Mouse (Mus musculus) liver, adult 2 months (tissue): Measurements from ENCODE around the gene Igsf3. TPM values are rescaled to one million over a fixed set of nuclear protein-coding genes. Genes with fewer than 3 reads are reported as not detected.

Source experiments
- DNase-seq: peaks from one replicate; pipeline ENCODE4 v3.0.0-alpha.2; 2011; ENCODE audit warnings: low read depth, low spot score; ENCODE audit errors: extremely low read depth
- H3K27ac ChIP-seq: fragments of 200-500 bp; replicated peaks from 2 replicates; pipeline ENCODE4 v1.5.1; 2012; ENCODE audit warnings: low read depth, mild to moderate bottlenecking, control low read depth, inconsistent platforms, low read length; ENCODE audit not compliant: insufficient read depth
- H3K27me3 ChIP-seq: fragments of 200-500 bp; 2 replicates; pipeline ENCODE4 v1.6.1; 2012; ENCODE audit warnings: mild to moderate bottlenecking, moderate library complexity, low read length, inconsistent platforms; ENCODE audit not compliant: control insufficient read depth, insufficient read depth
- H3K36me3 ChIP-seq: fragments of 200-500 bp; 2 replicates; pipeline ENCODE4 v1.6.1; 2012; ENCODE audit warnings: low read length, inconsistent platforms; ENCODE audit not compliant: control insufficient read depth, insufficient read depth
- H3K4me1 ChIP-seq: fragments of 200-500 bp; 2 replicates; pipeline ENCODE4 v1.6.1; 2011; ENCODE audit warnings: low read length; ENCODE audit not compliant: control insufficient read depth, insufficient read depth
- H3K4me3 ChIP-seq: fragments of 200-500 bp; 2 replicates; pipeline ENCODE4 v1.5.1; 2011; ENCODE audit warnings: low read depth, mild to moderate bottlenecking, control low read depth, low read length, moderate library complexity; ENCODE audit not compliant: insufficient read depth
- H3K79me2 ChIP-seq: fragments of 200-500 bp; 2 replicates; pipeline ENCODE4 v1.6.1; 2012; ENCODE audit warnings: inconsistent platforms, mild to moderate bottlenecking, low read length, moderate library complexity; ENCODE audit not compliant: control insufficient read depth, insufficient read depth
- H3K9ac ChIP-seq: fragments of 200-500 bp; 2 replicates; pipeline ENCODE4 v1.6.1; 2012; ENCODE audit warnings: low read depth, mild to moderate bottlenecking, control low read depth, inconsistent platforms, low read length
- CTCF ChIP-seq: fragments of 200-500 bp; IDR thresholded peaks from 2 replicates; pipeline ENCODE4 v1.5.1; 2011; ENCODE audit warnings: low read depth, low read length, control low read depth
- POLR2A ChIP-seq: fragments of 200-500 bp; IDR thresholded peaks from 2 replicates; pipeline ENCODE4 v1.6.1; 2011; ENCODE audit warnings: low read length, control low read depth; ENCODE audit not compliant: insufficient read depth; ENCODE audit errors: extremely low read depth
- WGBS: fragments of 180-500 bp; shearing (Covaris S2); methylation state at CpG from one replicate; pipeline ENCODE4 v1.1.7; 2018; 5-methylcytosine and 5-hydroxymethylcytosine counted together
- polyA plus RNA-seq: library from polyadenylated mRNA; depleted of rRNA; stranded (reverse); fragments of >200 nt; gene quantifications from 2 replicates; pipeline ENCODE4 v1.2.3, GENCODE M21; 2012
- total RNA-seq: library from RNA; depleted of rRNA; stranded (reverse); fragments of >200 nt; gene quantifications from 2 replicates; pipeline ENCODE4 v1.2.3, GENCODE M21; 2014

The Igsf3 gene
- total and polyA plus RNA-seq, 2 experiments, result 0.24 to 0.37 TPM

- Histone ChIP-seq H3K4me1 (no peaks in the 10 kb centered on the region), H3K27ac (no peak overlapping the region), H3K27me3 (no peaks in the 10 kb centered on the region; the same call in 1 of the 2 replicates), H3K4me3 (no peak overlapping the region), H3K36me3 (no peaks in the 10 kb centered on the region), H3K9ac (no peak overlapping the region), H3K79me2 (no peaks in the 10 kb centered on the region)
- TF ChIP-seq POLR2A, result no peak
- no peak for TF ChIP-seq CTCF
- no peak for DNase-seq
- WGBS, result 72% methylated on average over 9 of the region's 9 CpGs
Measured at GRCm38 (mm10) chr3:101390472-101390871, 13.6 kb downstream of the Igsf3 start.

- 87% methylated on average over 6 of the region's 6 CpGs for WGBS
- Histone ChIP-seq H3K27me3 (no peaks in the 10 kb centered on the region; the same call in 1 of the 2 replicates), H3K79me2 (no peaks in the 10 kb centered on the region), H3K36me3 (no peaks in the 10 kb centered on the region), H3K4me3 (no peak overlapping the region), H3K9ac (no peak overlapping the region), H3K4me1 (no peaks in the 10 kb centered on the region), H3K27ac (no peak overlapping the region)
- DNase-seq, result peak; percentile 4
- no peak for TF ChIP-seq CTCF
- TF ChIP-seq POLR2A, result no peak
Measured at GRCm38 (mm10) chr3:101391991-101392390, 15.1 kb downstream of the Igsf3 start.

GRCm38 (mm10) chr3:101393103-101393644, 16.3 kb downstream of the Igsf3 start:
- TF ChIP-seq CTCF (no peak), POLR2A (no peak)
- H3K79me2 ChIP-seq, result no peaks in the 10 kb centered on the region
- H3K27ac ChIP-seq, result no peak overlapping the region
- no peaks in the 10 kb centered on the region; the same call in 1 of the 2 replicates for H3K27me3 ChIP-seq
- H3K36me3 ChIP-seq, result no peaks in the 10 kb centered on the region
- DNase-seq, result no peak
- H3K4me3 ChIP-seq, result no peak overlapping the region
- H3K9ac ChIP-seq, result no peak overlapping the region
- WGBS, result 82% methylated on average over 6 of the region's 6 CpGs
- H3K4me1 ChIP-seq, result no peaks in the 10 kb centered on the region

GRCm38 (mm10) chr3:101393659-101394539, 17.0 kb downstream of the Igsf3 start:
- H3K36me3 ChIP-seq, result no peaks in the 10 kb centered on the region
- H3K27ac ChIP-seq, result no peak overlapping the region
- DNase-seq, result no peak
- no peak overlapping the region for H3K4me3 ChIP-seq
- no peaks in the 10 kb centered on the region; the same call in 1 of the 2 replicates for H3K27me3 ChIP-seq
- no peaks in the 10 kb centered on the region for H3K79me2 ChIP-seq
- H3K9ac ChIP-seq, result no peak overlapping the region
- 80% methylated on average over 19 of the region's 19 CpGs for WGBS
- TF ChIP-seq CTCF (no peak), POLR2A (no peak)
- no peaks in the 10 kb centered on the region for H3K4me1 ChIP-seq

- no peaks in the 10 kb centered on the region for H3K79me2 ChIP-seq
- no peaks in the 10 kb centered on the region for H3K36me3 ChIP-seq
- H3K27me3 ChIP-seq, result no peaks in the 10 kb centered on the region; the same call in 1 of the 2 replicates
- no peak overlapping the region for H3K9ac ChIP-seq
- WGBS, result 51% methylated on average over 5 of the region's 5 CpGs
- TF ChIP-seq CTCF (no peak), POLR2A (no peak)
- no peak overlapping the region for H3K27ac ChIP-seq
- H3K4me3 ChIP-seq, result no peak overlapping the region
- H3K4me1 ChIP-seq, result no peaks in the 10 kb centered on the region
- no peak for DNase-seq
Measured at GRCm38 (mm10) chr3:101395341-101395740, 18.5 kb downstream of the Igsf3 start.

- 90% methylated on average over 3 of the region's 3 CpGs for WGBS
- Histone ChIP-seq H3K79me2 (no peaks in the 10 kb centered on the region), H3K4me1 (no peaks in the 10 kb centered on the region), H3K9ac (no peak overlapping the region), H3K27me3 (no peaks in the 10 kb centered on the region), H3K36me3 (no peaks in the 10 kb centered on the region), H3K27ac (no peak overlapping the region), H3K4me3 (no peak overlapping the region)
- TF ChIP-seq POLR2A (no peak), CTCF (no peak)
- DNase-seq, result no peak
Measured at GRCm38 (mm10) chr3:101396061-101396460, 19.2 kb downstream of the Igsf3 start.
